Mouse (Mus musculus) heart, postnatal 0 days (tissue): Measurements from ENCODE around the gene Scaf11. TPM values are rescaled to one million over a fixed set of nuclear protein-coding genes. Genes with fewer than 3 reads are reported as not detected.

Source experiments
- ATAC-seq: fragments of 200-750 bp; cut with Nextera tagmentation; 2 replicates; pipeline ENCODE4 v1.8.0; 2017; ENCODE audit warnings: low read depth, moderate number of reproducible peaks, moderate library complexity; ENCODE audit not compliant: insufficient read depth
- DNase-seq: peaks from one replicate; pipeline ENCODE4 v3.0.0-alpha.2; 2016; ENCODE audit warnings: low spot score
- H3K27ac ChIP-seq: fragments of 300-500 bp; sonication (generic); 2 replicates; pipeline ENCODE4 v1.5.1; 2014; ENCODE audit warnings: low read depth, mild to moderate bottlenecking
- H3K27me3 ChIP-seq: fragments of 300-500 bp; sonication (generic); 2 replicates; pipeline ENCODE4 v1.6.1; 2014; ENCODE audit warnings: low read length, mixed read lengths; ENCODE audit not compliant: control insufficient read depth, insufficient read depth
- H3K36me3 ChIP-seq: fragments of 300-500 bp; sonication (generic); replicated peaks from 2 replicates; pipeline ENCODE4 v1.6.1; 2014; ENCODE audit warnings: low read length, mixed read lengths; ENCODE audit not compliant: control insufficient read depth, insufficient read depth
- H3K4me1 ChIP-seq: fragments of 300-500 bp; sonication (generic); 2 replicates; pipeline ENCODE4 v1.6.1; 2014; ENCODE audit warnings: antibody characterized with exemption; ENCODE audit not compliant: control insufficient read depth, insufficient read depth
- H3K4me2 ChIP-seq: fragments of 300-500 bp; sonication (generic); 2 replicates; pipeline ENCODE4 v1.6.1; 2014; ENCODE audit warnings: low read depth, mild to moderate bottlenecking, low read length, moderate library complexity
- H3K4me3 ChIP-seq: fragments of 300-500 bp; sonication (generic); 2 replicates; pipeline ENCODE4 v1.5.1; 2014; ENCODE audit warnings: low read depth, low read length
- H3K9ac ChIP-seq: fragments of 300-500 bp; sonication (generic); replicated peaks from 2 replicates; pipeline ENCODE4 v1.6.1; 2014; ENCODE audit warnings: low read depth, low read length, mixed read lengths
- H3K9me3 ChIP-seq: fragments of 300-500 bp; sonication (generic); replicated peaks from 2 replicates; pipeline ENCODE4 v1.6.1; 2016; ENCODE audit warnings: low read length; ENCODE audit not compliant: control insufficient read depth
- CTCF ChIP-seq: IDR thresholded peaks from 2 replicates; pipeline ENCODE4 v1.5.1; 2016; ENCODE audit warnings: antibody characterized with exemption, control low read depth, low read depth
- EP300 ChIP-seq: IDR thresholded peaks from 2 replicates; pipeline ENCODE4 v1.6.1; 2016; ENCODE audit warnings: antibody characterized with exemption, low read depth
- WGBS: fragments of 180-500 bp; shearing (Covaris S2); extraction: QIAGEN DNeasy Blood & Tissue Kit; methylation state at CpG from one replicate; pipeline ENCODE4 v1.1.7; 2014; 5-methylcytosine and 5-hydroxymethylcytosine counted together
- polyA plus RNA-seq: library from polyadenylated mRNA; unstranded; fragments of >200 nt; fragmentation: Nextera tagmentation; extraction: Ambion mirVana; gene quantifications from 2 replicates; pipeline ENCODE4 v1.2.1, GENCODE M21; 2015
- total RNA-seq: library from RNA; depleted of rRNA; stranded (reverse); fragments of >200 nt; gene quantifications from 2 replicates; pipeline ENCODE4 v1.2.3, GENCODE M21; 2014; ENCODE audit warnings: low replicate concordance

Gene Scaf11
- total and polyA plus RNA-seq, 2 experiments from 2014 or later, result 23.7 to 40.8 TPM

DNA sequence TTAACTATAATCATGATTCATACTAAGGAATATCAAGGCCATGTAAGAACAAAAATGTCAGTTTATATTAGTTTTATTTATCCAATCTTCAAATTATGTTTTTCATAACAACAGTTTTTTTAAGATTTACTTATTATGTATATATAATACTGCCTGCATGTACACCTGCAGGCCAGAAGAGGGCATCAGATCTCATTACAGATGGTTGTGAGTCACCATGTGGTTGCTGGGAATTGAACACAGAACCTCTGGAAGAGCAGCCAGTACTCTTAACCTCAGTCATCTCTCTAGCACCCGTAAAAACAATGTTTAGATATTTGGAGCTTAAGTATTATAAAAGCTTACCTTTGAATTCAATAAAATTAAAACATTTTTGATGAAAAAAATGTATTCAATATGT is 26.4 kb downstream of the Scaf11 start:
- Histone ChIP-seq H3K9ac (no peak overlapping the region), H3K4me1 (no peaks in the 10 kb centered on the region), H3K4me2 (no peak overlapping the region), H3K36me3 (peaks cover 56% of the 10 kb centered on the region), H3K27me3 (no peaks in the 10 kb centered on the region), H3K9me3 (no peaks in the 10 kb centered on the region), H3K4me3 (no peak overlapping the region), H3K27ac (no peak overlapping the region)
- WGBS, result 100% methylated on average over 1 of the region's 1 CpGs
- TF ChIP-seq EP300 (no peak), CTCF (0 out of 2 replicates have a peak, but pooled peaks have one; percentile 9)
- ATAC-seq, result no peak
- DNase-seq, result no peak

- Histone ChIP-seq H3K9ac (no peak overlapping the region), H3K27me3 (no peaks in the 10 kb centered on the region), H3K4me2 (no peak overlapping the region), H3K9me3 (no peaks in the 10 kb centered on the region), H3K4me1 (no peaks in the 10 kb centered on the region), H3K36me3 (peaks cover 92% of the 10 kb centered on the region), H3K4me3 (no peak overlapping the region), H3K27ac (no peak overlapping the region)
- TF ChIP-seq EP300, result no peak
- no peak for TF ChIP-seq CTCF
- DNase-seq (no peak), ATAC-seq (no peak)
- WGBS, result 92% methylated on average over 8 of the region's 8 CpGs
These were observed 40.7 kb downstream of the Scaf11 start for GRCm38 (mm10) chr15:96419920-96420319.

DNA sequence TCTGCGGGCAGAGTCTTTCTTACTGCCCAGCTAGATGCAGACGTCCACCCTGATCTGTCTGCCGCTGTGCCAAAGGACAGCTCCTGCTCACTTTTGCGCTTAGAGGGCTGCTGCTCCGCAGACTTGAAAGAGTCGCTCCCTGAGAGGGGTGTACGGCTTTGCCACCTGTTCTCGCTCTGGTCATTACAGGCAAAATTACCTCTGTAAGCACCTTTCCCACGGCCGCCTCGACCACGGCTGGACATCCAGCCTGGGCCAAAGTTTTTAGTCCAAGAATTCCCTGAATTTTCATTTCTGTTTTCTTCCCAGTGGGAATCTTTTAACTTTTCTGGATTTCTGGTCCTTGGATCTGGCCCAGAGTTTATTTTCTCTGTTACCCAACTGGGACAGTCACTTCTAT is 42.5 kb downstream of the Scaf11 start:
- Histone ChIP-seq H3K9me3 (no peaks in the 10 kb centered on the region), H3K27ac (no peak overlapping the region), H3K27me3 (no peaks in the 10 kb centered on the region), H3K36me3 (peaks cover 95% of the 10 kb centered on the region), H3K9ac (no peak overlapping the region), H3K4me3 (no peak overlapping the region), H3K4me1 (no peaks in the 10 kb centered on the region), H3K4me2 (no peak overlapping the region)
- ATAC-seq, result no peak
- 85% methylated on average over 12 of the region's 12 CpGs for WGBS
- TF ChIP-seq CTCF (no peak), EP300 (no peak)
- no peak for DNase-seq

DNA sequence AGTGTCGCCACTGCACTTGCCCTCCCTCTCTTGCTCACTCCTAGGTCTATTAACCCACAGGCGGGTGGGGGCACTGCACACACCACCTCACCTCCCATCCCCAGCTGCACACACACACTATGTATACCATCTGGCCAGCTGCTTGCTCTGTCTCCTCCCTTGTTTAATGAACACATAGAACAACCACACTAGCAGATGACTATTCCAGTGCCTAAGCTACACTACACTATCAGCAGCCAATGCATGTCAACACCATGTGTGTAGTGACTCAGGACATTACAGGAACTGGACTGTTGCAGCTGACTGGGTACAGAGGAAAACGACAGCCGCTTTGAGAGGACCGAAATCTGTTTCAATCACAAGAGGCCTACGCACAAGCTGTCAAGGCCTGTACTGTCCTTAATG is 51.9 kb downstream of the Scaf11 start:
- no peak for TF ChIP-seq EP300
- TF ChIP-seq CTCF, result no peak
- Histone ChIP-seq H3K27ac (no peak overlapping the region), H3K9me3 (no peaks in the 10 kb centered on the region), H3K4me1 (no peaks in the 10 kb centered on the region), H3K36me3 (peaks cover 50% of the 10 kb centered on the region), H3K4me2 (no peak overlapping the region), H3K4me3 (no peak overlapping the region), H3K27me3 (no peaks in the 10 kb centered on the region), H3K9ac (no peak overlapping the region)
- WGBS, result 84% methylated on average over 6 of the region's 6 CpGs
- ATAC-seq (peak; percentile 36; the same call in 1 of the 2 replicates), DNase-seq (no peak)

DNA sequence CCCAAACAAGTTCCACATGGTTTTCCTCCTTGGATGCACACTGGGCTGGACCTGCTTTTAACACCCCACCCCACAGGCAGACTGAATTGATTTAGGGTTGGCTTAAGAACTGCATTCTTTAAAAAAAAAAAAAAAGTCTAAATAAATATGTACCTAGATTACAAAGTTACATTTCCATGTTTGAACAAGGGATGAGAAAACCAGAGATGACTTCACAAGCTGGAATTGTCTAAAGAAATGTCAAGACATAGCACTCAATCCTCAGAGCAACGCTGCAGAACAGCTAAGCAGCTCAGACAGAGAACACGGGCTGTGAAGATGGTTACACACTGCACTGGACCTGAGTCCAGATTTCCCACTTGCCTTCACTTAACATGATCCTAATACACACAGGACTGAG is 53.5 kb downstream of the Scaf11 start:
- DNase-seq, result no peak
- no peaks in the 10 kb centered on the region for H3K9me3 ChIP-seq
- H3K27ac ChIP-seq, result peak overlapping the region; percentile 8; the same call in 1 of the 2 replicates
- TF ChIP-seq CTCF (no peak), EP300 (no peak)
- H3K27me3 ChIP-seq, result no peaks in the 10 kb centered on the region
- no peak overlapping the region for H3K4me2 ChIP-seq
- no peak for ATAC-seq
- WGBS, result 70% methylated on average over 2 of the region's 2 CpGs
- H3K4me3 ChIP-seq, result no peak overlapping the region
- peaks cover 40% of the 10 kb centered on the region for H3K36me3 ChIP-seq
- no peaks in the 10 kb centered on the region for H3K4me1 ChIP-seq
- H3K9ac ChIP-seq, result no peak overlapping the region

DNA sequence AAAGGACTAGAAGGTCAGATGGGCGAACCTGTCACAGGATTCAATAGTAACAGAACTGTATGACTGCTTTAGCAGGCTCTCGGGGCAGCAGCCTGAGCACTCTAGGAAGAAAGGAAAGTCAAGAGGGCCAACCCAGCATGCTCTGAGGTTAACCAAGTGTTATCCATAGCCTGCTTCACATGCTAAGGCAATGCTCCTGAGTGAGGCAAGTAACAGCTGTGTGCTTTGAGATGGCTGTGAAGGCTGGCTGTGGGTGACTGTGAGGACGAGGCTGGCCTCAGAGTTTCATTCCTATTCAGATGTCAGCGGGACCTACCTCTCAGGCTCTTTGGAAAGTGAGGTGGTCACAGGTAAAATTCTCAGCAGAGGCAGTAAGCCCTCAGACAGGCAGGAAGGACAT is 54.4 kb downstream of the Scaf11 start:
- Histone ChIP-seq H3K36me3 (peaks cover 38% of the 10 kb centered on the region), H3K4me1 (no peaks in the 10 kb centered on the region), H3K4me3 (no peak overlapping the region), H3K27me3 (no peaks in the 10 kb centered on the region), H3K27ac (no peak overlapping the region), H3K9me3 (no peaks in the 10 kb centered on the region), H3K9ac (no peak overlapping the region), H3K4me2 (no peak overlapping the region)
- TF ChIP-seq CTCF (no peak), EP300 (no peak)
- 78% methylated on average over 4 of the region's 4 CpGs for WGBS
- DNase-seq (no peak), ATAC-seq (no peak)
